In the genomic region with DNA sequence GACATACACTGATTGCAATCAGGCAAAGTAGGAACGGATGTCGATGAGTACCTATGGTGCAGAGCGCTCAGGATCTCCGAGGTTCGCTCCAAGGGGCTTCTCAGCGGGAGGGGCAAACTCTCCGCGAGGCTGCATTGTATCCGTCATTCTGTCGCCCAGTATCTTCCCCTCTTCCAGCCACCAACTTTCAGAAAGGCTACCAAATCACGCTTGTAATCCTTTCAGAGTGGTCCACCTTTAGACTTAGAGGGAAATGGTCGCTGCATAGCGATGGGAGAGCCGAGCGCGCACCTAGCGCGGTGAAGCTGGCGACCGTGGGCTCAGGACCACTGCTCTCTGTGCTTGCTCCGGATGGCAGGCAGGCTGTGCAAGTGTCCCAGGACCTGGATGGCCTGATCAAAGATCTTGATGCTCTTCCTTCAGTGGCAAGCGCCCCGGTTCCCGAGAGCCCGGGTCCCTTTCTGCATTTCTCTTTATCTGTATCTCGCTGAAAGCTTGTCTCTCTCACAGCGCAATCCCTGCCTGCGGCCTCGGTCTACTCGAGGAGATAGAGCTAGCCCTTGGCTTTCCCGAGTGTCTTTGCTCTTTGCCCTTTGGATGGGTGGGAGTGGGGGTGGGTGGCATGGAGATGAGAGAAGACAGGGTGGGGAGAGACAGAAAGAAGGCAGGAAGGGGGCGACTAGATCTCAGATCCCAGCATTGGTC, we compare ENCODE assay signal across 8 mouse cellular contexts. TPM values are rescaled to one million over a fixed set of nuclear protein-coding genes. Genes with fewer than 3 reads are reported as not detected.
DNase-seq lines count a peak whose midpoint lies in the region; ATAC-seq lines count a peak whose summit lies in the region.
"Had no signal": no experiment of that assay in that cellular context is flagged by ENCODE, and none has a peak within 500 bp of the region (broad histone marks: within the 10 kb centered on the region; RNA-seq: fewer than 3 reads in every experiment).

No protein-coding gene starts in this region.

- peaks cover 40% of the 10 kb centered on the region for H3K27me3 ChIP-seq in embryonic facial prominence, embryonic 12.5 days

- H3K9ac ChIP-seq in embryonic facial prominence, embryonic 12.5 days: peak overlapping the region; percentile 30

- peak overlapping the region; percentile 88 for H3K4me2 ChIP-seq in embryonic facial prominence, embryonic 12.5 days (replicated peaks)

- H3K27ac ChIP-seq in embryonic facial prominence, embryonic 12.5 days: no peak overlapping the region

- H3K9me3 ChIP-seq in embryonic facial prominence, embryonic 12.5 days: no peaks in the 10 kb centered on the region

- no peaks in the 10 kb centered on the region for H3K36me3 ChIP-seq in embryonic facial prominence, embryonic 12.5 days

- ATAC-seq in embryonic facial prominence, embryonic 12.5 days (ENCODE audit: insufficient number of reproducible peaks, insufficient read depth, low FRiP score, low TSS enrichment): peak; percentile 42

- H3K4me3 ChIP-seq in embryonic facial prominence, embryonic 12.5 days: peak overlapping the region; percentile 53

- peaks cover 3% of the 10 kb centered on the region; the same call in 1 of the 2 replicates for H3K4me1 ChIP-seq in embryonic facial prominence, embryonic 12.5 days

- WGBS in embryonic facial prominence, embryonic 12.5 days: 1% methylated on average over 32 of the region's 32 CpGs

- intact Hi-C loops in left cerebral cortex, postnatal 4 days (cut with DNase I): loop anchor here (10.0 kb wide), 2 partner anchors 348 to 1868 kb away; no protein-coding TSS in a partner anchor

- DNase-seq in right cerebral cortex, adult 2 months (ENCODE audit: low spot score in 2 of 2): peak; percentile 44 to 48
- DNase-seq in right cerebral cortex, adult 18-20 months: no peak
- peak; percentile 21 for DNase-seq in left cerebral cortex, postnatal 4 days
- peak; percentile 48 for DNase-seq in retina, embryonic 14.5 days (ENCODE audit: low spot score)
- DNase-seq in ovary, postnatal 10 days (ENCODE audit: low spot score): no peak
- no peak for DNase-seq in gastrocnemius, postnatal 4 days (ENCODE audit: low spot score in 2 of 2)

RNA-seq across cellular contexts. Expression of a gene that starts 1.0 kb away (rescaled TPM):
- 1.9 and 2.8 TPM in 2 replicates for polyA plus RNA-seq in embryonic facial prominence, embryonic 12.5 days (2016; fragmentation: Nextera tagmentation; extraction: Ambion mirVana)
- 10 to 100 TPM; 49.0 TPM for total RNA-seq in left cerebral cortex, postnatal 4 days (2021)
- under 1 TPM; 0.18 to 0.22 TPM for total RNA-seq in gastrocnemius, postnatal 4 days (2021)
- total RNA-seq: common myeloid progenitor, adult 5-6 weeks had no signal

Comparison
In these comparisons a context has a peak if more than half of its experiments do, and no peak if none do; other contexts are left out.
1. DNase-seq: peak in right cerebral cortex, adult 2 months (2 of 2), left cerebral cortex, postnatal 4 days (single experiment) and retina, embryonic 14.5 days (single experiment); none in right cerebral cortex, adult 18-20 months (single experiment), ovary, postnatal 10 days (single experiment) and gastrocnemius, postnatal 4 days (0 of 2).
2. RNA of a gene that starts 1.0 kb away (total RNA-seq): 49.0 TPM in left cerebral cortex, postnatal 4 days; 0.18 to 0.22 TPM in gastrocnemius, postnatal 4 days; every median in the first group is over 10 times any median in the second.